Mouse (Mus musculus) cerebellum, adult 2 months (tissue): ENCODE data around the gene Gtf2ird1.

Experiments used
- CTCF ChIP-seq: fragments of 200-500 bp; IDR thresholded peaks from 2 replicates; pipeline ENCODE4 v1.5.1; 2011; ENCODE audit warnings: low read depth, mild to moderate bottlenecking, control low read depth, low read length, moderate library complexity, borderline replicate concordance; ENCODE audit not compliant: insufficient read depth
- POLR2A ChIP-seq: fragments of 200-500 bp; IDR thresholded peaks from 2 replicates; pipeline ENCODE4 v1.6.1; 2011; ENCODE audit warnings: low read length, control low read depth, borderline replicate concordance; ENCODE audit not compliant: insufficient read depth

GRCm38 (mm10) chr5:134412341-134412740 lies 44.2 kb downstream of the Gtf2ird1 start:
- no peak for TF ChIP-seq POLR2A
- no peak for TF ChIP-seq CTCF
